Mouse (Mus musculus): Measurements from ENCODE around the gene Irak2.

DNA sequence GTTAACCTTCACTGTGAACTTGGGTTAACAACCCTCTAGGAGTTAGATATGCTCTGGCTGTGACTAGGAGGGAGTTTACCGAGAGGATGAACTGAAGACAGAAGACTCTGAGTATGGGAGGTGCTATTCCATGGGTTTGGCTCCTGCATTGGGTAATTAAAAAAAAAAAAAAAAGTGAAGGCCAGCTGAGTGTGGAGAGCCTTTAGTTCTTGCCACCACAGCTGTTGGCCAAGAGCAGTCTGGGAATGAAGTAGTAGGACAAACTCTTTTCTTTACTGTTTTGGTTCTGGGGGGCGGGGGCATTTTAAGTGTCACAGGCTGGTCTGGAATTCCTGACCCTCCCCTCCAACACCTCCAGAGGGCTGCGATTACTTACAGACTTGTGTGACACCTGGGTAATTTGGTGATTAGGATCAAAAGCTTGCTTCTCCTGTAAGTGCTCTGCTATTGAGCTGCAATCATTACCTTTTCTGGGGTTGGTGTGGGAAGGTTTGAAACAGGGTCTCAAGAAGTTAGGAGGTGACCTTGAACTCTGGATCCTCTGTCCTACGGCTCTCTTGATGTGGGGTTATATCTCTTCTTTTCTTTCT is 57.6 kb downstream of the Irak2 start:
- TF ChIP-seq CTCF (IDR thresholded peaks at IDR 0.05; ENCODE audit: control insufficient read depth, insufficient read depth, insufficient read length) = no peak
- no peak for TF ChIP-seq MYOG (IDR thresholded peaks at IDR 0.05; ENCODE audit: control insufficient read depth, extremely low read depth, insufficient read length)
- TF ChIP-seq USF1 (IDR thresholded peaks at IDR 0.05; ENCODE audit: low read depth) = no peak

Measured in C2C12 (cell line).